Mouse (Mus musculus) spleen, adult 2 months (tissue): Measurements from ENCODE around the gene Il20. TPM values are rescaled to one million over a fixed set of nuclear protein-coding genes. Genes with fewer than 3 reads are reported as not detected.

Source experiments
- DNase-seq, 2 experiments: peaks; one replicate each; pipeline versions ENCODE4 v3.0.0 to v3.0.0-alpha.2; 2012 to 2021; ENCODE audit warnings: low spot score in 2 of 2, low read depth in 1 of 2
- H3K27ac ChIP-seq: fragments of 200-500 bp; 2 replicates; pipeline ENCODE4 v1.5.1; 2012; ENCODE audit warnings: low read length, inconsistent platforms; ENCODE audit not compliant: insufficient read depth
- H3K27me3 ChIP-seq: fragments of 200-500 bp; 2 replicates; pipeline ENCODE4 v1.6.1; 2012; ENCODE audit warnings: mild to moderate bottlenecking, moderate library complexity, low read length, inconsistent platforms; ENCODE audit not compliant: control insufficient read depth, insufficient read depth
- H3K36me3 ChIP-seq: fragments of 200-500 bp; 2 replicates; pipeline ENCODE4 v1.6.1; 2012; ENCODE audit warnings: mild to moderate bottlenecking, low read length, inconsistent platforms; ENCODE audit not compliant: control insufficient read depth, insufficient read depth
- H3K4me1 ChIP-seq: fragments of 200-500 bp; 2 replicates; pipeline ENCODE4 v1.6.1; 2011; ENCODE audit warnings: inconsistent platforms; ENCODE audit not compliant: control insufficient read depth, insufficient read depth, insufficient read length
- H3K4me3 ChIP-seq: fragments of 200-500 bp; 2 replicates; pipeline ENCODE4 v1.5.1; 2011; ENCODE audit warnings: mild to moderate bottlenecking, inconsistent platforms; ENCODE audit not compliant: insufficient read depth, insufficient read length; ENCODE audit errors: extremely low read depth
- CTCF ChIP-seq: fragments of 200-500 bp; IDR thresholded peaks from 2 replicates; pipeline ENCODE4 v1.5.1; 2011; ENCODE audit warnings: mild to moderate bottlenecking, inconsistent platforms; ENCODE audit not compliant: insufficient read depth, insufficient read length, insufficient replicate concordance; ENCODE audit errors: extremely low read depth
- POLR2A ChIP-seq: fragments of 200-500 bp; IDR thresholded peaks from 2 replicates; pipeline ENCODE4 v1.6.1; 2011; ENCODE audit warnings: low read depth, low read length, inconsistent platforms
- WGBS: fragments of 180-500 bp; shearing (Covaris S2); methylation state at CpG from one replicate; pipeline ENCODE4 v1.1.7; 2018; 5-methylcytosine and 5-hydroxymethylcytosine counted together
- polyA plus RNA-seq: library from polyadenylated mRNA; depleted of rRNA; stranded (reverse); fragments of >200 nt; gene quantifications from 2 replicates; pipeline ENCODE4 v1.2.3, GENCODE M21; 2012

The Il20 gene
- polyA plus RNA-seq, 1 experiment = not detected

GRCm38 (mm10) chr1:130883146-130883545 lies 28.1 kb downstream of the Il20 start:
- Histone ChIP-seq H3K27ac (no peak overlapping the region), H3K27me3 (no peaks in the 10 kb centered on the region), H3K4me1 (peaks cover under 1% of the 10 kb centered on the region), H3K4me3 (no peak overlapping the region), H3K36me3 (peaks cover 22% of the 10 kb centered on the region)
- no peak for DNase-seq
- WGBS = 89% methylated on average over 4 of the region's 4 CpGs
- TF ChIP-seq POLR2A = no peak
- TF ChIP-seq CTCF = no peak

GRCm38 (mm10) chr1:130879927-130880326 lies 31.3 kb downstream of the Il20 start:
- H3K27me3 ChIP-seq = no peaks in the 10 kb centered on the region
- peaks cover 37% of the 10 kb centered on the region for H3K36me3 ChIP-seq
- 81% methylated on average over 7 of the region's 7 CpGs for WGBS
- TF ChIP-seq CTCF (no peak), POLR2A (no peak)
- H3K4me3 ChIP-seq = no peak overlapping the region
- H3K27ac ChIP-seq = no peak overlapping the region
- H3K4me1 ChIP-seq = peaks cover 10% of the 10 kb centered on the region
- DNase-seq = no peak

DNA sequence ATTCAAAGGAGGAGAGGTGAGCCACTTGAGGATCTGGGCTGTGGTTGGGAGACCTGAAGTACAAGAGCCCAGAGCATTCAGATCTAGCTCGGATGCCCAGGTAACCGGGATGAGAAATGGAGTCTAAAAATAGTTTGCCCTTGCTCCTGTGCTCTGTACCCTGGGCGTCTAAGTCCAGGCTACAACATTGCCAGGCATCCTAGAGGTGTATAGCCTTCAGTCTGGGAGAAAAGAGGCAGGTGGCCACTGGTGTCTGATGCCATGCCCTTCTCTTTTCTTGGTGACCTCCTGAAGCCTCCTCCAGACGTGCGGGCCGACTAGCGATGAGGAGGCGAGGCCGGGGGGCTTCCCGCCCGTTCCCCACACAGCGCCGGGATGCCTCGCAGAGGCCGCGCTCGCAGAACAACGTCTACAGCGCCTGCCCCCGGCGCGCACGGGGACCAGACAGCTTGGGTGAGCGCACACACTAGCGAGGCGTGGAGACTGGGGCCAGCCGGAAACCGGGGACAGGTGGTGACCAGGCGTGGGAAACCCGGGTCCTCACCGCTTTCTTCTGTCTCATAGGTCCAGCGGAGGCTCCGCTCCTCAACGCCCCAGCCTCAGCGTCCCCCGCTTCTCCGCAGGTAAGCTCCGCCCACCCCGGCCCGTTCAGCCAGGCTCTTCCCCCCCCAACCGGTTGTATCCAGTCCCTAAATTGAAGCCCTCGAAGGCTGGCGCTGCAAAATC lies 33.2 kb downstream of the Il20 start:
- 6% methylated on average over 43 of the region's 43 CpGs for WGBS
- no peaks in the 10 kb centered on the region for H3K27me3 ChIP-seq
- no peak overlapping the region for H3K4me3 ChIP-seq
- peaks cover 10% of the 10 kb centered on the region for H3K4me1 ChIP-seq
- TF ChIP-seq POLR2A (no peak), CTCF (no peak)
- peak overlapping the region; percentile 5; the same call in 1 of the 2 replicates for H3K27ac ChIP-seq
- DNase-seq = peak in 1 of 2 experiments; percentile 32
- peaks cover 42% of the 10 kb centered on the region for H3K36me3 ChIP-seq

DNA sequence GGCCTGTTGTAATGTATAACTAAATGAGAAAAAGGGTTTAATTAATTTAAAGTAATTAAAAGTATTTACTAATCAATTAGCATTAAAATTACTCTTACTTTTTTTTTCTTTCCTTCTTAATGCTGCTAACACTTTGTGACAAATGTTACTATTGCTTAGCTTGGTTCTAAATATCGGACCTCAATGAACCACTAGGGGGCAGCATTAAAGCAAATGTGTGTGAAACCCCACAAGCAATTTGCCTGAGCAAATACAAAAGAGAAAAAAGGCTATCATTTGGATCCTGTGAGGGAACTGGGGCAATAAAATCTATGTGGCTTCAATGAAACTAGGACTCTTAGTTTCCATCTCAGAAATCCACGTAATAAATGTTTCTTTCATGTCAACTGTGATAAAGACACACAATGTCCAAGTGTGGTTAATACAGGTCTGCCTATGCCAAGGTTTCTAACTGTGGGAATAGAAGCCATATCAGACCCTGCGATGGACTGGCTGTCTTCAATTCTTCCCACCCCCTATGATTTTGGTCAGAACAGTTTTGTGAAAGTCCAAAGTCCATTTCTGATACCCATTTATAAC lies 34.2 kb downstream of the Il20 start:
- H3K27ac ChIP-seq = no peak overlapping the region
- peak; percentile 30 to 60 for DNase-seq

DNA sequence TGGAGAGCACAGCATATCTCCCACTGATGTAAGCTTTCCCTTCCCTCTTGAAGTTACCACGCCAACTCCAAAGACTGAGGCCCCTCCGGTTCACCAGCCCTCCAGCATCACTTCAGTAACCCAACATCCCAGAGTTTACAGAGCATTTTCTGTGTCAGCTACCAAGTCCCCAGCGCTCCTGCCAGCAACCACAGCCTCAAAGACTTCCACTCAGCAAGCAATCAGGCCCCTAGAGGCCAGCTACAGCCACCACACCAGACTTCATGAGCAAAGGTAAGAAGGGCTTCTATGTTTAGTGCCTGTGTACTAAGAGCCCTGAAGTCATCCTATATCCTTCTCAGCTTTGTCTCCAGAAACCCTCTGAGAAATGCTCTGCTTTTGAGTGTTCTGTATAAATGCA lies 35.3 kb downstream of the Il20 start:
- Histone ChIP-seq H3K27ac (no peak overlapping the region), H3K4me3 (no peak overlapping the region), H3K4me1 (peaks cover 17% of the 10 kb centered on the region), H3K27me3 (no peaks in the 10 kb centered on the region), H3K36me3 (peaks cover 37% of the 10 kb centered on the region)
- TF ChIP-seq CTCF = no peak
- TF ChIP-seq POLR2A = no peak
- DNase-seq = no peak
- 65% methylated on average over 3 of the region's 3 CpGs for WGBS

More for the DNA sequence above, 34.2 kb downstream of the Il20 start:
- no peak for TF ChIP-seq POLR2A
- no peak for TF ChIP-seq CTCF
- Histone ChIP-seq H3K36me3 (peaks cover 40% of the 10 kb centered on the region), H3K27me3 (no peaks in the 10 kb centered on the region), H3K4me3 (no peak overlapping the region), H3K4me1 (peaks cover 11% of the 10 kb centered on the region)
- 20% methylated on average over 3 of the region's 3 CpGs for WGBS

GRCm38 (mm10) chr1:130875139-130875538 lies 36.1 kb downstream of the Il20 start:
- H3K4me1 ChIP-seq = peaks cover 21% of the 10 kb centered on the region
- H3K27ac ChIP-seq = no peak overlapping the region
- no peak overlapping the region for H3K4me3 ChIP-seq
- peaks cover 33% of the 10 kb centered on the region for H3K36me3 ChIP-seq
- WGBS = 51% methylated on average over 3 of the region's 3 CpGs
- H3K27me3 ChIP-seq = no peaks in the 10 kb centered on the region
- DNase-seq = peak in 1 of 2 experiments; percentile 28
- TF ChIP-seq CTCF (no peak; the same call in 1 of the 2 replicates), POLR2A (no peak)

- peaks cover 22% of the 10 kb centered on the region for H3K4me1 ChIP-seq
- no peaks in the 10 kb centered on the region for H3K27me3 ChIP-seq
- no peak for DNase-seq
- no peak overlapping the region for H3K4me3 ChIP-seq
- H3K36me3 ChIP-seq = peaks cover 19% of the 10 kb centered on the region
- H3K27ac ChIP-seq = peak overlapping the region; percentile 34; the same call in 1 of the 2 replicates
- WGBS = 14% methylated on average over 2 of the region's 2 CpGs
- TF ChIP-seq CTCF = no peak
- no peak for TF ChIP-seq POLR2A
These were observed 38.3 kb downstream of the Il20 start for GRCm38 (mm10) chr1:130872912-130873311.
